Mouse (Mus musculus) spleen, postnatal 10 days (tissue): ENCODE measurements around the gene Rab11fip3.
"Not testable (repeated sequence)": the region's sequence is repeated elsewhere in the genome, so short reads cannot be mapped to it uniquely, and the experiment has no call there.

ENCODE experiments used
- DNase-seq, 2 experiments: peaks; one replicate each; pipeline ENCODE4 v3.0.0; 2021 to 2022; ENCODE audit warnings: low spot score in 2 of 2

Gene Rab11fip3

GRCm38 (mm10) chr17:26040711-26041110 is 28.6 kb downstream of the Rab11fip3 start:
- DNase-seq = not testable (repeated sequence)

- DNase-seq = no peak
Observed at GRCm38 (mm10) chr17:26032037-26032436, 37.3 kb downstream of the Rab11fip3 start.

- DNase-seq = no peak
Observed at GRCm38 (mm10) chr17:26031583-26031982, 37.8 kb downstream of the Rab11fip3 start.

- no peak for DNase-seq
Observed at GRCm38 (mm10) chr17:26028261-26028660, 41.1 kb downstream of the Rab11fip3 start.

- DNase-seq = no peak
Observed at GRCm38 (mm10) chr17:26024674-26025073, 44.7 kb downstream of the Rab11fip3 start.

- DNase-seq = no peak
Observed at GRCm38 (mm10) chr17:26023966-26024365, 45.4 kb downstream of the Rab11fip3 start.

GRCm38 (mm10) chr17:26023181-26023580 is 46.2 kb downstream of the Rab11fip3 start:
- no peak for DNase-seq

- no peak for DNase-seq
Observed at GRCm38 (mm10) chr17:26021728-26022341, 47.5 kb downstream of the Rab11fip3 start.

- DNase-seq = no peak
Observed at GRCm38 (mm10) chr17:26020848-26021347, 48.5 kb downstream of the Rab11fip3 start.

- no peak for DNase-seq
Observed at GRCm38 (mm10) chr17:26018388-26018787, 51.0 kb downstream of the Rab11fip3 start.

GRCm38 (mm10) chr17:26017949-26018348 is 51.4 kb downstream of the Rab11fip3 start:
- DNase-seq = no peak

- DNase-seq = no peak
Observed at GRCm38 (mm10) chr17:26017021-26017420, 52.3 kb downstream of the Rab11fip3 start.

GRCm38 (mm10) chr17:26013711-26014110 is 55.6 kb downstream of the Rab11fip3 start:
- DNase-seq = no peak

GRCm38 (mm10) chr17:26011841-26012460 is 57.4 kb downstream of the Rab11fip3 start:
- peak; percentile 92 to 93 for DNase-seq

- DNase-seq = peak; percentile 80 to 87
Observed at GRCm38 (mm10) chr17:26009540-26009939, 59.8 kb downstream of the Rab11fip3 start.

- no peak for DNase-seq
Observed at GRCm38 (mm10) chr17:26008787-26009186, 60.6 kb downstream of the Rab11fip3 start.

- DNase-seq = no peak
Observed at GRCm38 (mm10) chr17:26008331-26008730, 61.0 kb downstream of the Rab11fip3 start.

GRCm38 (mm10) chr17:26007646-26008045 is 61.7 kb downstream of the Rab11fip3 start:
- no peak for DNase-seq

- DNase-seq = no peak
Observed at GRCm38 (mm10) chr17:26005731-26006450, 63.5 kb downstream of the Rab11fip3 start.

- no peak for DNase-seq
Observed at GRCm38 (mm10) chr17:26004711-26005110, 64.6 kb downstream of the Rab11fip3 start.

- no peak for DNase-seq
Observed at GRCm38 (mm10) chr17:26003864-26004263, 65.5 kb downstream of the Rab11fip3 start.

- DNase-seq = no peak
Observed at GRCm38 (mm10) chr17:25998425-25998824, 70.9 kb downstream of the Rab11fip3 start.

GRCm38 (mm10) chr17:25993489-25993888 is 75.9 kb downstream of the Rab11fip3 start:
- no peak for DNase-seq
